Mouse (Mus musculus) liver, adult (tissue): ENCODE data around the gene Tmem167b.

Experiments used
- GATA4 ChIP-seq: IDR thresholded peaks from 2 replicates; pipeline ENCODE4 v1.6.1; 2014; ENCODE audit warnings: mild to moderate bottlenecking, low read length; ENCODE audit not compliant: insufficient replicate concordance

Tmem167b gene

DNA sequence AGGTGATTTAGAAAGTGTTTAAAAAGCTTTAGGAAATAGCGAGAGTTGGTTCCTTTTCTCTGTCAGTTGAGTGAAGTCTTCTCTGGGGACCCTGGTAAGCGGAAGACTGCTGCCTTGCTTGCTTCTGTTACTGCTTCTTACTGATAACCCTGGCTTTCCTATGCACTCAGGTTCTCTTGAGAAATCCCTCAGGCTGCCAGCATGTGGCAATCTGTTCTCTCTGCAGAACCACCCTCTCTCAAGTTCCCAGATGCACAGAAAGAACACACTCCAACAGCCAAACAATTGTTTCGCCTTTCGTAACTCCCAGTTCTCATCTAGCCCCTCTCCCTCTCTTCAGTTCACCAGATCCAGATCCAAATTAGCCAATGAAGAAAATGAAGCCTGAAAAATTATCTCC is 4.4 kb downstream of the Tmem167b start:
- no peak for TF ChIP-seq GATA4

DNA sequence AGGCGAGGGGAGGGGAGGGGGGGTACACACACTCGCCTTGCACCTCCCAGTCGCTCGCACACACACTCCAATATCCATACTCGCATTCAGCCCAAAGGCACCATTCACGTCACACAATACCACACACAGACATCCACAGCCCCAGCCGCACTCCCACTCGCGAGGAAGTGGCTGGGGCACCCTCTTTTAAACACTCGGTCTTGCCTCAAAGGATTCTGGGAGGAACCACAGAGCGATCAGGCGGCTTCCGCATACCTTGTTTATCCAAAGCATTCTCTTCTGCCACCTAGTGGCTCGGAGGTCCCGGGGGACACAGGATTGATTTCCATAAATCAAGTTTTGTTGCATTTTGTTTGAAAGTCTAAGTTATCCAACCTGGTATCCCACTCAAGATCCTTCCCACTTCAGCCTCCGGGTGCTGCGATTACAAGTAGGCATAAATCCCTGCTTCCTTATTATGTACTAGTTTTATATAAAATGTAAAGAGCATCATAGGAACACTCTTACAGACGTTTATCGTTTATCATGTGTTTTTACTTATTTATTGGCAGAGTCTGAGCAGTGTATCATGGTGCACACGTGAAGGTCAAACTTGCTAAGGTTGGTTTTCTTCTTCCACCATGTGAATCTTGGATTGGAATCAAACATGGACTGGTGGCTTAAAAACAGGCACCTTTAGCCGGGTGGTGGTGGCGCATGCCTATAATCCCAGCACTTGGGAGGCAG is 7.5 kb downstream of the Tmem167b start:
- peak; percentile 12; the same call in 1 of the 2 replicates for TF ChIP-seq GATA4

DNA sequence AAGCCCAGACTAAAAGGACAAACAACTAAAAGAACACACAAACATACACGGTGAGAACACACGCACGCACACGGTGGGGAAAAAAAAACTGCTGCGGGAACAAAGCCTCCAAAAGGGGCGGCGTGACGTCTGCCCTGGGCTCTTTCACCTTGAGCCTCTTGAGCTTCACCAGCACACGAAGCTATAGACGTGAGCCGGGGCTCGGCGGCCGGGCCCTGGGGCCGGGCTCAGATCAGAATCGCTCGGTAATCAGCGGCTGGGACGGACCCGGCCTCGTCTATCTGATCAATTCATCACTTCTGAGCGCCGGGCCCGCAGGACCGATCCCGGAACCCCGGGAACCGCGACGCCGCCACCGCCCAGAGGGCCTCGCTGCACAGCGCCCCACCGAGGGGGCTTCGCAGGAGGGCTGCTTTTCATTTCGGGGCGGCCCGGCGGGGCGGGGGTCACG is 8.1 kb downstream of the Tmem167b start:
- no peak for TF ChIP-seq GATA4

DNA sequence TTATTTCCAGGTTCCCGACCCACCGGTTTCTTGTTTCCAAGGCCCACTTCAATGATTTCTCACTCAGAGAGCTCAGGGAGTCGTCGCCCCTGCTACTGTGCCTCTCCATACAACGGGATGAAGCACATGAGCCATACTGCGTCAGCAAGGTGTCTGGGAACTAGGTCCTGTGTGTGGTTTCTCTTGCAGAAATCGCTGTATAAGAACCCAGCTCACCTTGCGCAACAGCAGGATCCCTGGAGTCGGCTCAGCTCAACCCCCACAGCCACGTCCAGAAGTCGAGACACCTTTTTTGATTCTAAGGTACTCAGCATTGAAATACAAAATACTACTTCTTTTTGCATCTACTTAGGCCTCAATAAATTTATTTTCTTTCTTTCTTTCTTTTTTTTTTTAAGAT is 20.0 kb downstream of the Tmem167b start:
- no peak for TF ChIP-seq GATA4

DNA sequence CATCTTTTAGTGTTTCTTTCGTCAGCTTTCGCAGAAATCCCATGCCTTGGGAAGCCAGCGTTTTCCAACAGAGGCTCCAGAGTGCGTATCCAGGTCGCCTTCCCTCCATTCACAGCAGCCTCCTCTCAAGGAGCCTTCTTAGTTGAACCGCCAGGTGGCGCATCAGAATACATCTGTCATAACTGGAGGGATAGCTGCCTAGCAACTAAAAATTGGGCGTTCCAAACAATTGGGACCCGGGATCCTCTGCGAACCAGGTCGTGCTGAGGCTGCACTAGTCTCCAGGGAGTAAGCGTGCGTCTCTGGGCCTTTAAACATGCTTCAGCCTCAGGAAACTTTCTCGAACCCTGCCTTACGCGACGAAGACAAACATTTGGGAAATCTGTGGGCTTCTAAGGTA is 25.0 kb downstream of the Tmem167b start:
- no peak for TF ChIP-seq GATA4

DNA sequence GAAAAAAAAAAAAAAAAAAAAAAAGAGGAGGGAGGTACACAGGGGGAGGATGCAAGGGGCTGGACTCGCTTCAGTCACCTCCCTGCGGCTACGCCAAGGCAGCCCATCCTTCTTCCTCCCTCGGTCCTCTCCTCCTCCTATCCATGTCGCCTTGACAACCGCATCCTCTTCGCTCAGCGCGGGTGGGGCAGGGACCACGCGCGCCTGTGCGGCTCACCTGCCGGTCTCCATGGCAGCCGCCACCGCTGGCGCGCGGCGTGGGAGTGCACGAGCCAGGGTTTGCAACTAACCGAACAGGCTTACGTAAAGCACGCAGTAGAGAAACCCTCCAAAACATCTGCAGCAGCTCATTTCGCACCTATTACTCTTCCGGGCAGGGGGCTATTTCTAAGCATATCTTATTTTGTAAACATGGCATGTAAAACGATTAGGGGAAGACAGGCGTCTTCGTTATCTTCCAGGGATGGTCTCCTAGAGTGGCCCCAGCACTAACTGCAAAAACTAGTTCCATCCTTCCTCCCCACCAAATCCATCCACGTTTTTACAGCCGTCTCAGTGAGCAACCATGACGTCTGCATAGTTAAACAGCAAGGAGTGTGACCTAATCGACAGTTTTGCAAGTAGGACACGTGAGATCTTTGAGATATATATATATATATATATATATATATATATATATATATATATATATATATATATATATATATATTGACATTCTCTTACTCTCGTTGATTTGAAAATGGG is 25.6 kb downstream of the Tmem167b start, which contains the start of gene 5330417C22Rik:
Gene 5330417C22Rik (minus strand): TSS at position 20 of the 744 bp plus-strand sequence.
- no peak for TF ChIP-seq GATA4

DNA sequence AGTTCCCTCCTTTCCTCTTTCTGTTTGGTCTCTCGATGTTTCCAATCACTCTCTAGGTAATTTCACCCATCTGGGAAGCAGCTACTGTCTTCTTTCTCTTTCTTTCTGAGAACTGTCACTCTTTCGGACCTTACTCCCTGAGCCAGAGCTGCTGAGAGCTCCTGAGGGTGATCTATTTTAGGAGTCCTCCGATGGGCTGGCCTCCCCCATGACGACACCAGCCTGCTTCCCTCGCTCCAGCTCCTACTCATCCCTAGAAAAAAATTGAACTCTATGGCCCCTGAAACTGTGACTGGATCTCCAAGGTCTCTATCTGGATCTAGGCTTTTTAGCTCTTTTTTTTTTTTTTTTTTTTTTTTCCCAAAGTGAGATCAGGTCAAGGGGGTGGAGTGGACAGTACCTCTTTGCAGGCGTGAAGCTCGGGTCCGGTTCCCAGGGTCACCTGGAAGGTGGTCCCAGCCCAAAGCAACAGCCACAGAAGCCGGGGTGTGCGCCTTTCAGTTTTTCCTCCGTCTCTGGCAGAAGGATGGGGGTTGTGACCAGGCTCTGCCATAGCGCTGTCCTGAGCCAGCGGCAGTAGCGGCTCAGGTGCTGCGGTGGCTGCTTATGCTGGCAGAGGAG is 26.3 kb downstream of the Tmem167b start:
- no peak for TF ChIP-seq GATA4

DNA sequence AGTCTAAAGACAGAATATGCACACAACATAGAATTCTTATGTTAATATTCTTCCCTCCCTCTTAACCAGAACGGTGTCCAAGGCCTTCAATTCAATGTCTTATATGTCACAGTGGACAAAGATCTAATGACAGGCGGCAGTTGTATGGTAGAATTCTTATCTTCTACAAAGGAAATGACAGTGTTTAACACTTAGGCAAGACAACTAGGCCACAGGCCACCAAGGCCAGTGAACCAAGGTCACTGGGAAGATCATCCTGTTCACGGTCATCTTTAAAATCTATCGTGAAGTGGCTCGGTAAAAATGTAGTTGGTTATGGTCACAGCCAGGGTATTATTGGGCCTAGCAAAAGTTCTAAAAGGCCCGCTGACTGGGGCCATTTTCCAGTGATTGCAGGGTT is 28.3 kb downstream of the Tmem167b start, which contains the start of gene 1700013F07Rik:
Gene 1700013F07Rik (plus strand): TSS at position 200 of the 400 bp plus-strand sequence.
- TF ChIP-seq GATA4 = no peak

DNA sequence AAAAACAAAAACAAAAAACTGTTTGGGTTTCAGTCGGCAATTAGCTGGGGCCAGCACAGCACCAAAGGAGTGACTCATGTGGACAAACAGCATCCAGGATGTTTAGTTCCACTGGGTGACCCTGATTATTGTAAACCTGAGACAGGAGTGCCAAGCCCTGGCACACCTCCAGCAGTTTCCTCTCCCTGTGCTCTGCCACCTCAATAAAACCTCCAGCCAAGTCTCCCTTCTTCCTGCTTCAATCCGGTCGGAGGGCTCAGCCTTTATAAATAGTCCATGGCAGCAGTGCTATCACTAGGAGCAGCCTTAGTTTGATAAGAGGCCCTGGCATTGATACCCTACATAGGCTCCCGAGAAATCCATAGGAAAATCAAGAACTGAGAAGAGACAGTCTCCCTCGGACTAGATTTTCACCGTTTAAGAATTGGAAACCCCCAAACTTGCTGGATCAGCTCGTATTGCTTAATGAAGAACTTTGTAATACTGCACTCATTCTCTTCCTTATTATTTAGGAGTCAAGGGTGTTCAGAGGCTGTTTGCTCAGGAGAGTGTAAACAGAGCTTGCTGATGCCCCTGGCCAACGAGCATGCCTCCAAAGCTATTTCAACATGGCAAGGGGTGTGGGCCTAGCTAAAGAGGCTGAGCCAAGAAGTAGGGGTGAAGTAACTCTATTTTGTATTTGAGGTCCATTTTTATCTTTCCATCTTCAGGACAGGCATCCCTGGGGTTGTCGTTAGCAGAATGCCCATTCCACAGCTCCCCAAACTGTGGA is 29.0 kb downstream of the Tmem167b start:
- TF ChIP-seq GATA4 = no peak

DNA sequence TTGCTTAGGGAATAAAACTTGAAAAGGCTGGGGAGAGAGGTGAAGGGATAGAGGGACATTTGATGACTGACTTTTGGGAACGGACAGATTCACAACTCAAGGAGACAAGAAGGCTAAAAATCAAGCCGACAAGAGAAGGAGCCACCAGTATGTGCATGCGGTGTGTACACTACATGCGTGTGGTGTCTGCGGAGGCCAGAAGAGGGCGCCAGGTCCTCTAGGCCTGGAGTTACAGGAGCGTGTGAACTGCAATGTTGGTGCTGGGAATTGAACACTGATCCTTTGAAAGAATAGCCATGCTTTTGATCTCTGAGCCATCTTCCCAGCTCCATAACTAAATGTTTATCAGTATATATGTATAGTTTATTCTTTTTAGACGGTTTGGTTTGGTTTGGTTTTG is 33.8 kb downstream of the Tmem167b start:
- no peak for TF ChIP-seq GATA4

DNA sequence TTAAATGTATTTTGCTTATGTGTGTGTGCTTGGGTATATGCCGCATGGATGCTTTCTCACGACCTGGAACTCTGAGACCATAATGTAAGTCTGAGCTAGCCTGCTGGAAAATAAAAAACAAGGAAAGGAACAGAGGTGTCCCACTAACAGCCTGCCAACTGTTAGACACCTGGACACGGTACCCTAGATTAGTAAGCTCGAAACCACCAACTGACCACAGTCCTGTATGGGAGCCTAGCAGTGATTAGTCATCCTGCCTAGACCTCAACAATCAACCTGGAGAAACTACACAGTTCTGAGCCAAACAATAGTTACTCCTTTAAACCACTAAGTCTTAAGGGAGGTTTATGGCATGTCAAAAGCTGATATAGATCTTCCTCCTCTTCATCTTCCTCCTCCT is 38.9 kb downstream of the Tmem167b start:
- TF ChIP-seq GATA4 = no peak

DNA sequence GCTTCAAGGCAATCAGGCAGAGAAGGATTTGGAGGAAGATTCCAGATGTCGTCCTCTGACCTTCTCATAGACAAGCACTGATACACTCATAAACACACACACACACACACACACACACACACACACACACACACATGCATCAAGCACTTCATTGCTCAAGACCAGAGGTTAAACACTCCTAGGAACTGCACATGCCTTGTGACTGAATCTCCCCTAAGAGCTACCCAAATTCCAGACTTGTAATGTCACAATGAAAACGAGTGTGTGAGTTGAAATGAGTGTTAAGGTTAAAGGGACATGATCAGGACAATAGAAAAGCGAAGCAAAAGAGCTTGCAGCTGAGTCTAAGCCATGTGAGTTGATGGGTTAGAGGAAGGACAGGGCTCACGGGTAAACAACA is 44.0 kb downstream of the Tmem167b start:
- TF ChIP-seq GATA4 = no peak

DNA sequence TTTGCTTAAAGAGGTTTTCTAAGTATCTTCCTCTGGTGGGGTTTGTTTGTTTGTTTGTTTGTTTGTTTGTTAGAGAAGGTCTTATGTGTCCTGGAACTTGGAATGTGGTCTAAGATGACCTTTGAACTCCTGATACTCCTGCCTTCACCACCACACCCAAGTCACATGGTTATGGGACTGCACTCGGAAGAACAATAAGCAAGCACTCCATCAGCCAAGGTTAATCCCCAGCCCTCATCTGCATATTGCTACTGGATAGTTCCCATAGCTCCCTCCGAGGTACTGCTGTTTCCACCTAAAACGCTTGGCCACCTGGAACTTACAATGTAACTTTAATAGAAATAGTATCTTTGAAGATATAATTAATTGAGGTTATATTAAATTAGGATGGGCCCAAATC is 48.8 kb downstream of the Tmem167b start:
- TF ChIP-seq GATA4 = no peak

DNA sequence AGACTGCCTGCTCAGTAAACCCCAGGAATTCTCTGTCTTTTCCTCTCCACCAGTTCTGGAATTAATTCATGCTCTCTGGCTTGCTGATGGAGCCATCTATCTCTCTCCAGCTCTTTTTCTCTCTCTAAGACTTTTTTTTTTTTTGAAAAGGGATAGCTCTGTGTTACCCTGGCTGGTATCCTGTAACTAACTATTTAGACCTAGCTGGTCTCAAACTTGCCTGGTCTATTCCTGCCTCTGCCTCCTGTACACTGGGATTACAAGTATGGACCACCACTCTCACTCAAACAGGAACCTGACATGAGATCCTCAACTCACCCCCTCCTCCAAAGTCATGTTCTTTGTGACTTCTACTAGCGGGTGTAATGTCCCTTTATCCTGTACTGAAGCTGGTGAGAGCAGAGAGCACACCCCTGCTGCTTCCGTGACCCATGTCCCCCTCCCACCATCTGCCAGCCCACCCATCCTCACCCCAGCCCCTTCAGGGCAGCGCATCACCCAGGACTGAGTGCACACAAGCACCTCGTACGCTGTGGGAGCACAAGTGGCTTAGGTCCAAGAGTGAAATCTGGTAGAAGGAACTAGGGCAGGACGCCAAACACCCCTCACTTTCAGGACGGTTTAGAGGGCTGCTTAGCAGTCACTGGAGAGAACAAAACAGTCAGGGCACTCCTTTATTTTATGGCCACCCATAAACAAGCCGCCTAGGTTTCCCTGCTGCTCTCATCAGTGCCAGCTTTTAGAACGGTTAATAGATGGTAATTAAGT is 51.4 kb downstream of the Tmem167b start:
- TF ChIP-seq GATA4 = no peak
